Mouse (Mus musculus) embryo, embryonic 10.5 days (tissue): ENCODE data around the gene Gtf3a.

Source experiments
- DNase-seq: peaks from one replicate; pipeline ENCODE4 v3.0.0-alpha.2; 2015; ENCODE audit warnings: low spot score

The Gtf3a gene

GRCm38 (mm10) chr5:146983216-146983615, 34.8 kb downstream of the Gtf3a start:
- peak; percentile 87 for DNase-seq

GRCm38 (mm10) chr5:146985725-146986433, 37.4 kb downstream of the Gtf3a start:
- no peak for DNase-seq

- no peak for DNase-seq
Observed at GRCm38 (mm10) chr5:146987588-146987987, 39.1 kb downstream of the Gtf3a start.

GRCm38 (mm10) chr5:146989051-146989450, 40.6 kb downstream of the Gtf3a start:
- no peak for DNase-seq

- DNase-seq: no peak
Observed at GRCm38 (mm10) chr5:146993509-146993908, 45.1 kb downstream of the Gtf3a start.

GRCm38 (mm10) chr5:146994973-146995372, 46.5 kb downstream of the Gtf3a start:
- DNase-seq: no peak

GRCm38 (mm10) chr5:146996812-146997211, 48.4 kb downstream of the Gtf3a start:
- DNase-seq: no peak

GRCm38 (mm10) chr5:146998802-146999201, 50.3 kb downstream of the Gtf3a start:
- DNase-seq: no peak

- DNase-seq: no peak
Observed at GRCm38 (mm10) chr5:147001312-147001711, 52.9 kb downstream of the Gtf3a start.

- DNase-seq: no peak
Observed at GRCm38 (mm10) chr5:147003303-147003702, 54.8 kb downstream of the Gtf3a start.
